Mouse (Mus musculus) CD4-positive helper T cell, adult 2 months (primary cell): ENCODE results near the gene Mfge8.

Experiments used
- DNase-seq: peaks from one replicate; pipeline ENCODE4 v3.0.0-alpha.2; 2012; ENCODE audit warnings: low read depth, missing footprints, low spot score

Gene Mfge8

DNA sequence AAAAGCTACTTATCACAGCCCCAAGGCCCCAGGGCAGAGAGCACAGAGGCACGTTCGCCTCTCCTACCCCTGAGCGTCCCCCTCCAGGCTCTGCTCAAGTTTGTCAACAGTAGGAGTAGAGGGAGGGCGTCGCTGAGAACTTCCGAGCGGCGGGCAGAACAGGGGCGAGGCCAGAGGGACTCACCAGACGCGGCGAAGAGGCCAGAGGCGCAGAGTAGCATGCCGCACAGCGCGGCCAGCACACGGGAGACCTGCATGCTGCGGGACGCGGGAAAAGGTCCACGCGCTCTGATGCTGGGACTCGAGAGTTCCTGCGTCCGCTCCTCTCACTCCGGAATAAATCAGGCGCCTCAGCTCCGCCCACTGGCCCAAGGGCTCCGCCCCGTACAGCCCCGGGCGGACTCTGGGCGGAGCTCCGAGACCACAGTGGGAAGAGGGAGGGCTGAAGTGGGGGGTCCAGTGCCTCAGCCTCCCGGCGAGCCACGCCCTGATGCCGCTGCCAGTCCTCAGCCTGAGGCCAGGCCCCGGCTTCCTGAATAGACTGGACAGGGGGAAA lies at the start of gene Mfge8:
Gene Mfge8 (minus strand): TSS at position 350 of the 556 bp plus-strand sequence.
- peak; percentile 75 for DNase-seq

- no peak for DNase-seq
These were observed 45.9 kb upstream of the Mfge8 start for GRCm38 (mm10) chr7:79194560-79195413.

DNA sequence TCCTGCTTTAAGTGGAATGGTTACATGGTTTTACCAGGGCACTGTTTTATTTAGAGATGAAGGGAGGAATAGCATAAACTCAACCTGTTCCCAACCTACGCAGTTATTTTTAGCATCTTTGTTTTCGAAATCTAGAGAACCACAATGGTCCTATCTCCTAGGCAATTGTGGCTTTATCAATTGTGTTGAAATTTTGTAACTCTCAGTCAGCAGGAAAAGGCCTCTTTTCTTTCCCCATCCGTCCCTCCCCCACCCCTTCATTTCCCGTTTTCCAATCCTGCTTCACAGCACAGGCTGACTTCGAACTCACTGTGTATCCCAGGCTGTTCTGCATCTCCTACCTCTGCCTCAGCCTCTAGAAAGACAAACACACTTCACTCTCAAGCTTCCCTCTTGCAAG lies 45.1 kb upstream of the Mfge8 start:
- no peak for DNase-seq

DNA sequence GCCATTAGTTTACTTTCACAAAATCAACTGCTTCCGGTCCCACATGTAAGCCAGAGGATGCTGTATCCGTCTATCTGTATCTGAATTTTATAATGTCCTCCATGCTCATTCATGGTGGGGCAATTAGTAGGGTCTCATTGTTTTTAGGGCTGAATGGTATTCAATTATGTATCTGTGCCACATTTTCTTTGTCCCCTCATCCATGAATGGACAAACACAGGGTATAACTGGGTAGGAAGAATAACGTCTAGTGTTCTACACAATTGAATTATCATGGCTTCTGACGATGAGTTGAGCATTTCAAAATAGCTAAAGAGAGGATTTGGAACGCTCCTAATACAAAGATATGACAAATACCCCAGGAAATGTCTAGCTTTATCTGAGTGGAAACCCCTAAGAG lies 42.6 kb upstream of the Mfge8 start:
- no peak for DNase-seq

GRCm38 (mm10) chr7:79190592-79190991 lies 41.7 kb upstream of the Mfge8 start:
- DNase-seq = peak; percentile 71

GRCm38 (mm10) chr7:79189211-79189610 lies 40.4 kb upstream of the Mfge8 start:
- DNase-seq = no peak

DNA sequence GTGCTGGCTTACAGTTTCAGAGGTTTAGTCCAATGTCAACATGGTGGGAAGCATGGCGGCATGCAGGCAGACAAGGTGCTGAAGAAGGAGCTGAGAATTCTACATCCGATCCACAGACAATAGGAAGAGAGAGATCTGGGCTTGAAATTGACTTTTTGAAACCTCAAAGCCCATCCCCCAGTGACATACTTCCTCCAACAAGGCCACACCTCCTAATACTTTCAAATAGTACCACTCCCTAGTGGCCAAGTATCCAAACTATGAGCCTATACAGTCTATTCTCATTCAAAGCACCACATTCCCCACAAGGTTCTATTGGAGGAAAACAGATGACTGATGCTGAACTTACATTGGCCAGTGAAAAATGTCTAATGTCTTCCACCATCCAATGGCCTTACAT lies 38.7 kb upstream of the Mfge8 start:
- no peak for DNase-seq

GRCm38 (mm10) chr7:79183417-79183816 lies 34.6 kb upstream of the Mfge8 start:
- DNase-seq = no peak

- DNase-seq = no peak
These were observed 24.9 kb upstream of the Mfge8 start for GRCm38 (mm10) chr7:79173800-79174199.

GRCm38 (mm10) chr7:79171782-79172181 lies 22.9 kb upstream of the Mfge8 start:
- DNase-seq = no peak

- no peak for DNase-seq
These were observed 18.2 kb upstream of the Mfge8 start for GRCm38 (mm10) chr7:79167006-79167562.

DNA sequence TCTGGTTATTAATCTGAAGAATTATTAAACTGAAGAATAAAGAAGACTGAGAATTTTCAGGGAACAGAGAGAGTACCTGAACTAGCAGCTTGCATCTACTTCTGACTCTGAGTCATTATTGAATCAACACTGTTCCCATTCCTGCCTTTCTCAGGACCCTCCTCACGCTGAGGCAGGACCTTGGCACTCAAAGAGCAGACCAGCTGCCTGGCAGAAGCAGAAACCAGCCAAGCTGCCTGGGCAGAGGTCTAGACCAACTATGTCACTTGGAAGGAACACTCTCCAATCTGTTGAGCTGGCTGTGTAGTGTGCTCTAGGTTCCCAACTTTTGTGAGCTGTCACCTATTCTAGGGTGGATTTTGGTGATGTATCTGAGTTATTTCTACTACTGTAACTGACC lies 10.5 kb upstream of the Mfge8 start:
- DNase-seq = no peak

DNA sequence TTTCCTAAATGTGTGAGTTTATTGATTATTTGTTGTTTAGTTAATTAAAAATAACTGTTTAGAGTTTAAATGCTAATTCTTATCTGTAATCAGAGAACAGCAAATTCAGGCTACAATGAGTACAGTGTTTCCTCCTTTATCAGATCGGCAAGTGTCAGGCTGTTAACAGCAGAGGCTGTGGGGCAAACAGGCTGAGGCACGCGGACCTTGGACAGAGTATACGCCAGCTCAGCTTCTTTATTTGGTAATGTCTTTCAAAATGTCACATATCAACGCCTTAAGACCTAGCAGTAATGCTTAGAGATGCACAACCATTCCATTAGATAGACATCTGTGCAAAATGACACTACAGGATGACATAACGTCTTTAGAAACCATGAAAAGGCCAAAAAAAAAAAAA lies 662 bp upstream of the Mfge8 start:
- DNase-seq = no peak

DNA sequence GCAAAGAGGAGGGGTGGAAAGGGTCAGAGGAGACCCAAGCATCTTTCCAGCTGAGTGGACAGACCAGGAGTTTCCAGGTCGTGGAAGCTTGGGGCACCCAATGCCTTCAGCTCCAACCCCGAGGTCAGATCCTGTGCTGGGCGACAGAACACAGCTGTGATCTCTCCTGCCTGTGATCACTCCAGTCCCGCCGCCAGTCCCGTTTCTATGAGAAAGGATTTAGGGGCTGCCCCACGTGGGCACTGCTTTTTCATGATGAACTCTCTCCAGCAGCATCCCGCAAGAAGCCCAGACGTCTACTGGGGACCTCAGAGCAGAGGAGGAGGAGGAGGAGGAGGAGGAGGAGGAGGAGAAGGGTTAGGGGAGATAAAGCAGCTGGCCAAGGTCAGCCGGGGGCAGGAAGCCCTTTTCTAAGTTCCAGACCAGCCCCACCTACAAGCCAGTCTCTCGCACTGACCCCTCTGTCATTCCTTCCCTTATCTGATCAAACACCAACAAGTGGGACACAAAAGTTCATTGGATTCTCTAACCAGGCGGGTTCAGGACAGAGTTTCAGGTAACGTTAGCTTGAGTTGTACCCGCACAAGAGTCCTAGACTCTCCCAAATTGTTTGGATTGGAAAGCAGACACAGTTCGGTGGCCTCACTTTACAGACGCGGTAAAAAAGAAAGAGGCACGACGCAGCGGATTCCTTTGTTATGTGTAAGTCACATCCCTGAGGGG lies 768 bp downstream of the Mfge8 start:
- DNase-seq = no peak

- DNase-seq = no peak
These were observed 1.6 kb downstream of the Mfge8 start for GRCm38 (mm10) chr7:79147011-79147837.

- DNase-seq = peak; percentile 50
These were observed 8.0 kb downstream of the Mfge8 start for GRCm38 (mm10) chr7:79140897-79141296.

DNA sequence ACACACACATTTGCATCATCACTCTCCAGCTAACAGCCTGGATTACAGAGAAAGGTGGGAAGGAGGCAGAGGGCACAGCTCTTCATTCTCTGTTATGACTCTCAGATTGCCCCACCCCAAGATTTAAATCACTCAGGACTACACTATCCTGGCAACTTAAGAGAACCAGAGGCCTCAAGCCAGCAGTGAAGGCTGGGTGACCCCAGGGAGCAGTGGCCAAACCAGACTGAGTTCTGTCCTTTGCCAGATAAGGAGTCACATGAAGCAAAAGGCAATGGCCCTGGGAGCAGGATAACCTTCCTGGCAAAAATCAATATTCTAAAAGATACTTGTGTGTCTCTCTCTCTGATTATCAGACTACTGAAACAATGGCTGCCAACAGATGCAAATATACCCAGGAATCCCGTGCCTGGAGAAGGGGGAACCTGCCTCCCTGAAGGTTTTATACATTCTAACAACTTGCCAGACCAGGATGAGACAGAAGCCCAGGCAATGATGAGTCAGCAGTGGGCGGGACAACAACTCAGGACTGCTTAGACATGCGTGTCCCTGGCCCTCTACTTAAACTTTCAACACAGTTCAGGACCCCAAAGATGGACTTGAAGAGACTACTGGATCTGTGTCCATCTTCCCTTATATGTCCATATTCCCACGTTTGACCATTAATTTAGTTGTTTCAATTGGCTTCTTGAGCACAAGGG lies 8.8 kb downstream of the Mfge8 start:
- DNase-seq = no peak

- no peak for DNase-seq
These were observed 9.5 kb downstream of the Mfge8 start for GRCm38 (mm10) chr7:79139328-79139824.

GRCm38 (mm10) chr7:79133391-79133790 lies 15.5 kb downstream of the Mfge8 start:
- no peak for DNase-seq

DNA sequence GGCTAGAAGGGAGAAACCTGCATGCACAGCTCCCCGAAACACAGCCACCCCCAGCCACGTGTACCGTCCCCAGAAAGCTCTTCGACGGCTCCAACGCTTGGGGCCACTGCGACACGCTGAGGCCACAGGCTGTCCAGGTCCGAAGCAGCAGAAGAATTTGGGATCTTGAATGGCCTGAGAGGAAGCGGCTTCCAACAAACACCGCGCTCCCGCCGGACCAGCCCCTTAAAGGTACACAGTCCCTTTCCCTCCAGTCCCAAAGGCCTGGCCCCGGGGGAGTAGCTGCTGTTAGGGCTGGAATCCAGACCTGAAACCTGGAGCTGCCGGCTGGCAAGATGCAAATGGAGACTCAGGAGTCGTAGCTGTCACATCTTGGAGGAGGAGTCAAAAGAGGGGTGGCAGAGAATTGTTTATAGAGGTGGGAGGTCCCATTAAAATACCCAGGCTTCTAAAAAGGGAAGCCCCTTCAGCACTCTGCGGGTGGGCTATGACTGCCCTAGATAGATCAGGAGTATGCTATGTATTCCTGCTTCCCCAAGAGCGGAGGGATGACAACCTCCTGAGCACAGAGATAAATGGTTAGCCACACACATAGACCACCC lies 17.9 kb downstream of the Mfge8 start, which contains the start of gene Hapln3:
Gene Hapln3 (minus strand): TSS at position 176 of the 602 bp plus-strand sequence.
- DNase-seq = no peak
